Mouse (Mus musculus): ENCODE measurements around the gene Sgta.

Gene Sgta

DNA sequence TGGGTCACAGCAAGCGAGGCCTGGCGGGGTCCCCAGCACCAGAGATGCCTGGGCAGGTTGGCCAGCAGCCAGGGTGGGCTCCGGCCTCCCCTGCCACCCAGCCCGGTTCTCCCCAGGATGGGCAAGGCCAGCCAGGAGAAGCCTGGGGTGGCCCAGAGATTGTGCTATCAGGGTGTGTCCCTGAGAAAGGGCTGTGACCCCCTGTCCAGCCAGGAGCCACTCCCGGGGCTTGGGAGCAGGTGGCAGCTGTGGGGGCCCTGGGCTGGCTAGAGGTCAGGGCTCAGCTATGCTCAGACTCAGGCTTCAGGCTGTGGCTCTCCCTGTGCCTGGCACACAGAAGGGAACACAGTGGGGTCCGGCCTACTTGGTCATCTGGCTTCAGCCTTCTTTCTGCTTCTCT, 40.3 kb downstream of the Sgta start:
- DNase-seq (ENCODE audit: low spot score in 2 of 2) = no peak

DNA sequence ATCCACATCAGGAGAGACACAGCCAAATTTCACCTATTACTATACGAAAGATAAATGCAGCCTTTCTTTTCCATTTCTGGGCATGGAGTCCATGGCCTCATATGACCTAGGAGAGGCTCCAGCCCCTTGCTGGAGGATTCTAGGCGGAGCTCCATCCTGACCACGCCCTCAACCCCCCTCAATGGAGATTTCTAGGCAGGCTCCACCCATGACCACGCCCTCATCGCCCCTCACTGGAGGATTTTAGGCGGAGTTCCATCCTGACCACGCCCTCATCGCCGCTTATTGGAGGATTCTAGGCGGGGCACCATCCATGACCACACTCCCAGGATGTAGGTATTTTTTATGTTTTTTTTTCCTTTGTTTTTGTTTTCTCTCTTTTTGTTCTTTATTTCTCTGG, 41.7 kb downstream of the Sgta start:
- peak in 1 of 2 experiments; percentile 59 for DNase-seq (ENCODE audit: low spot score in 2 of 2)

DNA sequence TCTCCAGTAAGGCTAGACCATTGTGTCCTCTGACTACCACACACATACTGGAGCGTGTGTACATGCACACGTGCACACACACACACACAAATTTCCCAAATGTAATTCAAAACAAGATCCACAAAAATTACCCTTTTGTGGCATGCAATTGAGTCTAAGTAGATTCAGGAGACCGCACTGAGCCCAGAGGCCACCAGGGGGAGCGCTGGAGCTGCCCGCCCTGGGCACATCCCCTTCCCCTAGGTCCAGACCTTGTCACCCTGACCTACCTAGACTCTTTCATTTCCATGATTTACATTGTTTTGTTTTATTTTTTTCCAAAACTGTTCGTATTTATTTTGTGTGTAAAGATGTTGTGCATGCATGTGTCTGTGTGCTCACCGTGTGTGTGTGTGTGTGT, 43.3 kb downstream of the Sgta start:
- peak in 1 of 2 experiments; percentile 36 for DNase-seq (ENCODE audit: low spot score in 2 of 2)

DNA sequence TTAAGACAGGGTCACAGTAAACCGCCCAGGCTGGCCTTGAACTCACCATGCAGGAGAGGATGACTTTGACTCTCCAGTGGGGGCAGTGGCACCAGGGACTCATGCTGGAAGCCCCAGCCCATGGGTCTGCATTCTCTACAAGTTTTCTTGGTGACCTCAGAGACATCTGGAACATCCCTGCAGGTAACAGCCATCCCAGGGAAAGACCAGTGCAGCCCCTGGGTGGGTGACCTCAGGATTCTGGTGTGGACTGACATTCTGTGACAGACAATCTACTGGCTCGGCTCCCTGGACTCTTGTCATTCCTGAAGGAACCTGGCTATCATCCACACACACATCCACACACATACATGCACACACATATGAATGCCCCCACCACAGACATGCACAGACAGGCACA, 44.3 kb downstream of the Sgta start:
- DNase-seq (ENCODE audit: low spot score in 2 of 2) = no peak

DNA sequence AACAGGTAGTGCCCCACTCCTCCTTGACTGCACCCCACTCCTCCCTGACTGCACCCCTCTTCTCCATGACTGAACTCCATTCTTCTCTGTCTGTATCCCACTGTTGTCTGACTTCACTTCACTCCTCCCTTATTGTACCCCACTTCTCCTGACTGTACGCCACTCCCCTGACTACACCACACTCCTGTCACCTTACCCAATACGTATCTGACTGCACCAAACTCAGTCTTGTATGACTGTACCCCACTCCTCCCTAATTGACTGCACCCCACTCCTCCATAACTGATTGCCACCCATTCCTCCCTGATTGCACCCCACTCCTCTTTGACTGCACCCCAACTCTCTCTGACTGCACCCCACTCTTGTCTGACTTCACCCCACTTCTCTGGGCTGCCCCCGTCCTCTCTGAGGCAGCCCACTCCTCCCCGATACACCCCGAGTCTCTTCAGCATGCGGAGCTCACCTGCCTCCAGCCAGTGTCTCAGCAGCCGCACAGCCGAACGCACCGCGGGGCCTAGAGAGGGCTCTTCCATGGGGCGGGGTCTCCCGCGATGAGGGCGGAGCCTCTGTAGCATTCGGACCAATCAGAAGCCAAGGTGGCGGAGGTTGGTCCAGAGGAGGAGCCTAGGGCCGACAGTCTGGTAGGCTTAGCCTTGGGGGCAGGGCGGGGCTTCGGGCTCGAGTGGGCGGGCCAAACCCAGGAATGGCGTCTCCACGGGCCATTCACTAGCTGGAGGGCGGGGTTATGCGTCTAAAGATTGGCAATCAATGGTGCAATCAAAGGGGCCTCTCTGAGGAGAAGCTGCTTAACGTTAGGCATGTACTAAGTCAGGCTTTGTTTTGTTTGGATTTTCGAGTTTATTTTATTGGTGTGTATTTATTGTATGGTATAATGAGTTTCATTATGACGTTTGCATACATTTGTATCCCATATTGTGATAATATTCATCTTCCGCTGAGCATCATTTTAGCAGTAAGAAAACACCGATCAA, 45.3 kb downstream of the Sgta start, which contains the start of gene Gng7:
Gene Gng7 (minus strand): TSS at position 553 of the 992 bp plus-strand sequence.
- peak; percentile 98 to 99 for DNase-seq (ENCODE audit: low spot score in 2 of 2)

DNA sequence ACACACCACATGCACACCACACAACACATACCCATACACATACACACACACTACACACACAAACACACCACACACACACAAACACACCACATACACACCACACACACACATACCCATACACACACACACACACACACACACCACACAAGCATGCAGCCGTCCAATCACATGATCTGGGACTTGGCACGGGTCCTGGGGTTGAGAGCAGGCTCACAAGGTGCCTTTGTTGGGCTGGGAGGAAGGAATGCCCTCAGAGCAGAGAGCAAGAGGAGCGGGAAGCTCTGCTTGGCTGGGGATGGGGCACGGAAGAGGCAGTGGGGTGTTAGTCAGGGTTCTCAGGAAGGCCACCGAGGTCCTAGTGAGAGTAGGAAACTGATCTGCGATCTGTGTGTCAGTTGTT, 49.1 kb downstream of the Sgta start:
- DNase-seq (ENCODE audit: low spot score in 2 of 2) = no peak

DNA sequence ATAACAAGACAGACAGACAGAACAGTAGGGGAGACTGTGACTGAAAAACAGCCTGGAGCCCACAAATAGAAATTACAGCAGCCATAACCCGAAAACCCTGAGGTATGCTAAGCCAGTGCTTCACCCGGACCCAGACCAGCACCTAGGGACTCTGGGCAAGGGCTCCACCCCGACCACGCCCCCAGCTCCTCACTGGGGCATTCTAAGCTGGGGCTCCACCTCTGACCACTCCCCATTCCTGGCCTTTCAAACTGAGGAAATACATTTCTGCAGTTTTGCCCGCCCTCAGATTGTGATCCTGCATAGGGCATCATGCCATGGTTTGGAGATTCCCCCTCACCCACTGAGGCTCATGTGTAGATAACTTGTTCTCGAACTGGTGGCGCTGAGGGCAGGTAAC, 52.7 kb downstream of the Sgta start:
- no peak for DNase-seq (ENCODE audit: low spot score in 2 of 2)

DNA sequence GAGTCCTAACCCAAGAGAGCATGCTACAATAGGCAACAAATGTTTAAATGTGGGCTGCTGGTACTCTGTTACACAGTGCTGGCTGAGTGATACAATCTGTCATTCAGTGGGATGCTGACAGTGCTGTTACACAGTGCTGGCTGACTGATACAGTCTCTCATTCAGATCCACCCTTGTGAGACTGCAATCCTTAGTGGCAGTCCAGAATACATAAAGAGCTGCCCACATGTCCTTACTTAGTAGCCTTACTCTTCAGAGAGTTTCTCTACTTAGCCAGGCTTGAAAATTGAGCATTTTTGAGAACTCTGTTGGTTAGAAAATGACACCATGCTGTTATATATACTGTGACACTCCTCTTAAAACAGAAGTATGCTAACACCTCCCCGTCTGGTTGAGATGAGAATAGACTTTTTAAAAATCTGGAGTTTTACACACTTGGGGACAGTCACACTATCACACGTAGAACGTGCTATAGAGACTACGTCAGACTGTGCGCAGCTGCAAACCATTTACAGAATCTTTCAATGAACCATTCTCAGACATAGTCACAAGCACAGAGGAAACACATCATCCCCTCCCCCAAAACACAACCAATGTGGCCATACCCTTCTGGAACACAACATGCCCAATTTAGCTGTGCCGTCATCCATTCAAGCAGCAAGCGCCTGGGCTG, 53.8 kb downstream of the Sgta start:
- DNase-seq (ENCODE audit: low spot score in 2 of 2) = no peak

DNA sequence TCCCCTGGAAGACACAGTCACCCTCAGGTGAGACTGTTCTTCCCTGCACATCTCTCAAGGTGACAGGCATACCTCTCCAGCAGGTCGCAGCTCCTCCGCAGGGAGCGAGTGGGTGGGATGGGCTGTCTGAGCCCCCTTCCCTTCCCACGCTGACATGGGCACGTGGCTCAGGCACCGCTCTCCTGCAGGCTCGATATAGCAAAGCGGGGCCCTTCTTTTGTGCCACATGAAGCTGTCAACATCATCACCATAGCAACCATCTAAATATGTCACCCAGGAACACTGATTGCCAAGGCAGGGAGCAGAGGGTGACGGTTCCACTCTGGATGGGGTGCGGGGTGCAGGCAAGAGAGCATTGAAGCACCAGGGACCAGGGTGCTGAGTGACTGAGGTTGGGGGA, 58.8 kb downstream of the Sgta start:
- DNase-seq (ENCODE audit: low spot score in 2 of 2) = peak; percentile 63 to 74

DNA sequence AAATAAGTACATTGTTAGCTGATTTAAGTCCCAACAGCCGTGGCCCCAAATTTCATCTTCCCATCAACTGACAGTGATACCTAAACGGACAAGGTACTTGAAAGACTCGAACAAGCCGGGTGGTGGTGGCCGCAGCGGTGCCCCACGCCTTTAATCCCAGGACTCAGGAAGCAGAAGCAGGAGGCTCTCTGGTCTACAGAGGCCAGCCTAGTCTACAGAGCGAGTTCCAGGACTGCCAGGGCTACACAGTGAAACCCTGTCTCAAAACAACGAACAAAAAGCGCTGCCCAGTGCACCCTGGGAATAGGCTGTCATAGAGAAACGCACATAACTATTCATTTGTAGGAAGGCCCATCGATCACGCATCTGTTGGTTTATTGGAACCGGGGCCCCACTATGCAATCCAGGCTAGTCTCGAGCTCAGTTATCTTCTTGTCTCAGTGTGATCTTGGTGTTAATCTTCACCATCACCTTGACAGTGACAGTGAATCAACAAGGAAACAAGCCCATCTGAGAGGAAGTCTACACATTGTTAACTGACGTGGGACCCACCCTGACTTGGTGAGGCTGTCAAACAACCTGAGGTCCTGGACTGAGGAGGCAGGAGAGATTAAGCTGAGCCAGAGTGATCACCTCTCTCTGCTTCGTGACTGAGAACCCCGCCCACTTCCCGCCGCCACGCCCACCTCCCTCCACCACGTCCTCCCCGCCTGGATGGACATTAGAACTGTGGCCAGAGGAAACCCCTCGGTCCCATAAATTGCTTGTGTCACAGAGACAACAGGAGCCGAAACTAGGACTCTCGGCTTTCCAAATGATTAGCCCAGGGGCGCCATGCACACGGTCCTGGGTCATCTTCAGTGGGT, 59.6 kb downstream of the Sgta start:
- DNase-seq (ENCODE audit: low spot score in 2 of 2) = peak in 1 of 2 experiments; percentile 21

DNA sequence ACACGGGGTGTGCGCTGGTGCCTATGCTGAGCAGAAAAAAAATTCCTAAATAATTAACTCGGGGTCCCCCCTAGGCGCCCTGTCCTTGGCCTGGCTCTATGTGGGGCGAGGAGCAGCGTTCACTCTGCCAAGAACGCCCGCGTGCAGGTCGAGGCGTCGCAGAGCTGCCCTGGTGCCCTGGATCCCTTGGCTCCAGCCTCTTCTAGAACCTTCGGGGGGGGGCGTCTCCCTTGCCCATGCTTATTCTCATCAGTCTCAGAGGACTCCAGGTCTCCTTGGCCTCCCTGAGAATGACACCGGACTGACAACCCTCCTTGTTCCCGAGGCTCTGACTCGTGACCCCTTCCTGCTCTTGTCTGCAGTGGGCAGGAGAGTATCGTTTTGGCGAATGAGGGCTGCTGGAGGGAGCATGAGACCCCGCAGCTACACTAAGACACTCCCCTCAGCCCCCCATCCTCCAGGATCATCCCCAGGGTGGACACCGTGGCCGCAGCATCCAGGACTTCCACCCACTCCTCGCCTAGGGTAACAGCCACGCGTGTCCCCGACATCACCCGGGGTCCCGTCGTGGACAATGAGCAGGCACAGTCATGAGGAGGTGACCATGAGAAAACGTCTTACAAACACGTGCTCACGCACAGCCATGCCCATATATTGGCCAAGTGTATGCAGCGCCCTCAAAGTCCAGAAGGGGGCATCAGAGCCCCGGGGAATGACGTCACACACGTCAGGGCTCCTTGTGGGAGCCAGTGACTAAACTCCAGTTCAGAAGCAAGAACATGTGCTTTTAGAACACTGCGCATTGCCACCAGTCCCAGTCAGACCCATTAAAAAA, 60.4 kb downstream of the Sgta start:
- peak; percentile 85 to 87 for DNase-seq (ENCODE audit: low spot score in 2 of 2)

DNA sequence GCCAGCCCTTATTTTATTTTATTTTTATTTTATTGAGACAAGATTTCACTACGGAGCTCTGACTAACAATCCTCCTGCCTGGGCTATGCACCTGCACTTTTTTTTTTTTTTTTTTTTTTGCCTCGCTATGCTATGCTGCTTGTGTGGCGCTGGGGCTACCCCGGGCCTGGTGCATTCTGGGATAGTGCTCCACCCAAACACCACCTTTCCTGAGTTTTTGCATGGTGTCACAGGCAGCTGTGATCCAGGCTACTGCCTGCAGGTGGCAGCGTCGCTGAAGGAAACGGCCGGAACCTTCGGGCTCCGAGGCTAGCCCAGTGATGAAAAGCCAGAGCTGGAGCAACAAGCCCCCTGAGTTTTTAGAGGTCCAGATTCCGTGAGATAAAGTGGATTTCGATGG, 61.2 kb downstream of the Sgta start:
- DNase-seq (ENCODE audit: low spot score in 2 of 2) = no peak

DNA sequence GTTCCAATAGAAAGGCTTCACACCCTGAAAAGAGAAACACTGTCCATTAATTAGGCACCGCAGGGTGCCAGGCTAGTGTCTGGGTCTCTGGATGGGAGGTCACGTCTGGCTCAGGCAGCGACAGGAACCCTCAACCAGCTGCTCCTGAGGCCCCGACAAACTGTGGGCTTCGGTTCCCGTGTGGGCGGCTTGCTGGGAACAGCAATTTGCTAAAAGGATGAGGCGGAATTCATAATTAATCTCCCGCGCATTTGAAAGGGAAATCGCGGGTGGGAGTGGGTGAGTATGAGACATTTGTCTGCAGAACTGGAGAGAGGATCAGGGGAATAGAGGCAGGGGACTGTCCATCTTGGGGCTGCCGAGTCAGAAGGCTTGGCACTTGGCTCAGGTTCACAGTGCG, 62.0 kb downstream of the Sgta start:
- no peak for DNase-seq (ENCODE audit: low spot score in 2 of 2)

DNA sequence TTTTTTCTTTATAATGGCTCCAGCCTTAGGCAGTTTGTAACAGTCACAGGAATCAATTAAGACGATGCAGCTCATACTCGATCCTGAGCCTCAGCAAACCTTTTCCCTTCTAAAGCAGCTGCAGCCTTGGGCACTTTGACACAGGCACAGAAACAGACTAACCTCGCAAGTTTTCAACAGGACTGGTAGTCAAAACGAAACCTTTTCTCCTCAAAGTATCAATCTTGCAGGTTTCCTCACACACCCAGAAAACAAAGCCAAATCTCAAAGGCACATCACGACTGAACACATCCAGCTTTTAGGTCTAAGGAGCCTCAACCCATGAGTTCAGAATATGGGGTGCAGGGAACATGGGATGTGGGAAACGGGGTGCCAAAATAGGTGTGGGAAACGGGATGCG, 62.6 kb downstream of the Sgta start:
- no peak for DNase-seq (ENCODE audit: low spot score in 2 of 2)

DNA sequence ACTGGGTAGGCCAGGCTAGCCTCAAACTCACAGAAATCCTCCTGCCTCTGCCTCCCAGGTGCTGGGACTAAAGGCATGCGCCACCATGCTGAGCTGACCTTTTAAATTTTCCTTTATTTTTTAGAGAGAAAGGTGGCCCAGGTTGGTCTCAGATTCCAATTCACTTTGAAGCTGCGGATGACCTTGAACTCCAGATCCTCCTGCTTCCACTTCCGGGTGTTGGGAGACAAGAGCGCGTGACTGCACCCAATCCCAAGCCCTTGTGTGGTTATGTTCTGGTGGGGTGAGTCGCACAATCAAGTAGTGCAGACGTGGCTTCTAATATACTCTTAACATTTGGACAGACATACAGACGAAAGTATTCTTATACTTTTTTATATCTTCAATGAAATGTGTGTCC, 63.5 kb downstream of the Sgta start:
- DNase-seq (ENCODE audit: low spot score in 2 of 2) = no peak

DNA sequence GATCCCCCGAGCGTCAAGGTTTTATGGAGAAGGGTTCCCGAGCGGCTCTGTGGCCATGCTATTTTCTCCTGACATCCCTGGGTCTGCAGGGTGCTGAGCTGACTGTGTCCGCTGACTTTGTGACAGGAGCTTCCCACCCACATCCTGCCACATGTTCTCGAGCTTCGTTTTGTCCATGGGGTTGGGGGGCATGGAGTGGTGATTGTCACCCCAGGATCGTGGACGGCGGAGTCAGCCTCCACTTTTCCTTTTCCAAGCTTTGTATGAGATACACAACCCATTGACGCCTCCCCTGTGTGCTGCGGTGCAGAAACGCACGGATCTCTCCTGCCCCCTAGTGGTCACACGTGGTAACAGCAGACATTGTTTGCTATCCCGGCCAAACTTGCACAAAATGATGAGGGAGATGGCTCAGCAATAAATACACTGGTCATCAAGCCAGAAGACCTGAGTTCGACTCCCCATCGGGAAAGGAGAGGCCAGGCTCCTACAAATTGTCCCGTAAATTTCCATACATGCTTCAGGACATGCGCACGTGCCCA, 64.8 kb downstream of the Sgta start:
- peak; percentile 64 to 80 for DNase-seq (ENCODE audit: low spot score in 2 of 2)

DNA sequence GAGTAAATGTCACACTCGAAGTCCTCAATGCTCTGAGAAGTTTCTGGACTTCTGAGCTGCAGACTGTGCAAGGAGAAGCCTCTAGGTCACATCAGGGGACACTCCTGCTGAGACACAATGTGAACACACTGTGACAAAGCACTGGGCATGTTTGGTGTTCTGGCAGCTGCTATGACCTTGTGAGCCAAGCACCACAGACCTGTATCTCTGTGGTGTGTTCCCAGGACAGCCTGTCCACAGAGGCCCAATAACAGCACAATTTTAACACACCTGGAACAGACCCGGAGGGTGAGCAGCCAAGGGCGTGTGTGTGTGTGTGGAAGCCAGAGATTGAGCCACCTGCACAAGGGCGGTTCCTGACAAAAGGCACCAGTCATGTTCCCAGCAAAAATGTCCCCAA, 65.4 kb downstream of the Sgta start:
- DNase-seq (ENCODE audit: low spot score in 2 of 2) = no peak
